Mouse (Mus musculus) lung, postnatal 0 days (tissue): ENCODE data around the gene Dynlt1b. TPM values are rescaled to one million over a fixed set of nuclear protein-coding genes. Genes with fewer than 3 reads are reported as not detected.
"Not testable (repeated sequence)": the region's sequence is repeated elsewhere in the genome, so short reads cannot be mapped to it uniquely, and the experiment has no call there.

Source experiments
- ATAC-seq: fragments of 200-750 bp; cut with Nextera tagmentation; 2 replicates; pipeline ENCODE4 v1.8.0; 2017; ENCODE audit warnings: moderate library complexity
- DNase-seq: peaks from one replicate; pipeline ENCODE4 v3.0.0-alpha.2; 2016; ENCODE audit warnings: low spot score
- H3K27ac ChIP-seq: fragments of 300-500 bp; sonication (generic); 2 replicates; pipeline ENCODE4 v1.5.1; 2014; ENCODE audit warnings: antibody characterized with exemption, mild to moderate bottlenecking, low read length, mixed read lengths
- H3K27me3 ChIP-seq: fragments of 300-500 bp; sonication (generic); replicated peaks from 2 replicates; pipeline ENCODE4 v1.6.1; 2014; ENCODE audit warnings: low read length, mixed read lengths; ENCODE audit not compliant: insufficient read depth
- H3K36me3 ChIP-seq: fragments of 300-500 bp; sonication (generic); 2 replicates; pipeline ENCODE4 v1.6.1; 2014; ENCODE audit warnings: low read length, mixed read lengths; ENCODE audit not compliant: insufficient read depth
- H3K4me1 ChIP-seq: fragments of 300-500 bp; sonication (generic); 2 replicates; pipeline ENCODE4 v1.6.1; 2014; ENCODE audit warnings: antibody characterized with exemption, low read depth, low read length, mixed read lengths; ENCODE audit not compliant: insufficient read depth
- H3K4me2 ChIP-seq: fragments of 300-500 bp; sonication (generic); replicated peaks from 2 replicates; pipeline ENCODE4 v1.6.1; 2014; ENCODE audit warnings: low read depth, mild to moderate bottlenecking, low read length, moderate library complexity, mixed read lengths
- H3K4me3 ChIP-seq: fragments of 300-500 bp; sonication (generic); 2 replicates; pipeline ENCODE4 v1.5.1; 2014; ENCODE audit warnings: low read depth, low read length
- H3K9ac ChIP-seq: fragments of 300-500 bp; sonication (generic); replicated peaks from 2 replicates; pipeline ENCODE4 v1.6.1; 2014; ENCODE audit warnings: low read depth, mild to moderate bottlenecking
- H3K9me3 ChIP-seq: fragments of 300-500 bp; sonication (generic); 2 replicates; pipeline ENCODE4 v1.6.1; 2016; ENCODE audit warnings: low read length, mixed read lengths
- CTCF ChIP-seq: IDR thresholded peaks from 2 replicates; pipeline ENCODE4 v1.5.1; 2016; ENCODE audit warnings: antibody characterized with exemption, mild to moderate bottlenecking
- EP300 ChIP-seq: IDR thresholded peaks from 2 replicates; pipeline ENCODE4 v1.6.1; 2016; ENCODE audit warnings: antibody characterized with exemption, mild to moderate bottlenecking, control low read depth
- WGBS: fragments of 180-500 bp; shearing (Covaris S2); extraction: QIAGEN DNeasy Blood & Tissue Kit; methylation state at CpG from one replicate; pipeline ENCODE4 v1.1.7; 2014; 5-methylcytosine and 5-hydroxymethylcytosine counted together
- polyA plus RNA-seq: library from polyadenylated mRNA; unstranded; fragments of >200 nt; fragmentation: Nextera tagmentation; extraction: Ambion mirVana; gene quantifications from 2 replicates; pipeline ENCODE4 v1.2.1, GENCODE M21; 2015

Gene Dynlt1b
- polyA plus RNA-seq, 1 experiment from 2014 or later, result 571 TPM

DNA sequence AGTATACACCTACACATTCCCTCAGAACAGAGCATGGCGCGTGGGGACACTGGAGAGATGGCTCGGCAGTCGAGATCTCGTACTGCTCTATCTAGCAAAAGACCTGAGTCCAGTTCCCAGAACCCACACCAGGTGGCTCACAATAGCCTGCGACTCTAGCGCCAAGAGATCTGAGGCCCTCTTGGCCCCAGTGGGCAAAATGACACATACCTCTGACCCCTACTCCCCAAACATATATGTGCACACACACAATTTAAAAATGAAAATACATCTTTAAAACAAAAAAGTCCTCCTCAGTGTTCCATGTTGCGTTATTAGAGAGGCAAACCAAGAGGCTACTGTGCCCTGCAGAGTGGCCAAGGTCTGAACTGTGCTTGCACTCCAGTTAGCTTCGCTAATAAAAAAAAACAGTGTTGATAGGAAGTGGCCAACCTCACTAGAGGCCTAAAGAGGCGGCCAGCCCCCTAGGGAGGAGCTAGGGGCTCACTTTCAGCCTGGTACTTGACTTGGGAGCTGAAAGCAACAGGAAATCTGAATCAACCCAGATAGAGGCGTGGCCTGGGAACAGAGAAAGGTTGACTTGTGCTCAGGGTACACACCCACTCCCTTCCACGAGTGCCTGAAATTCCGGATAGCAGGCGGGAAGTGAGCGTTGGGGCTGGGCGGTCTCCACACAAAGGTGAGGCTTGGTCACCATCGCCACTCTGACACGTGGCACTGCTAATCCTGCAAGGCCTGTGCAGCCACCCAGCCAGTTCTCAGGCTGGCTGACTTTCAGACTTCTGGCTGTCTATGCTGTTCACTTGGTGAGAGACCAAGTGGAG lies 37.9 kb downstream of the Dynlt1b start:
- H3K9ac ChIP-seq, H3K27ac ChIP-seq: not testable (repeated sequence)
- 31% methylated on average over 16 of the region's 18 CpGs for WGBS

DNA sequence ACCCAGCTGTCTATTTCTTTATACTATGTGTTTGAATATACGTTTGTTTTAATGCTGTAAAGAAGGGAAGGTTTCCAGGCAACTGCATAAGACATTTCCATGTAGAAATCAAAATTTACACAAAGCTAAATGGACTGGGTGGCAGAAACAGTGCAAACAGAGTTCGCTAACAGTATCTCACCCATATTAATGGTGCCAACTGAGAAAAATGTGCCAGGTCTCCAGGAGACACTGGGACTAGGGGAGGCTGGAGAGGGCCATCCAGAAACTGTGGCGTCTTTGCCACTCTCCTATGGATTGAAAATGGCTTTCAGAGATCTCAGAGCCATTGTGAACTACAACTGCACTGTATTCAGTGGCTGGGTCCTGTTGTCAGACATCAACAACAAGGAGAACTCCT lies 40.1 kb downstream of the Dynlt1b start:
- not testable (repeated sequence) for H3K36me3 ChIP-seq, H3K9ac ChIP-seq, H3K27me3 ChIP-seq, H3K4me1 ChIP-seq, DNase-seq, H3K27ac ChIP-seq, H3K4me2 ChIP-seq, ATAC-seq, H3K4me3 ChIP-seq, H3K9me3 ChIP-seq
- WGBS, result 78% methylated on average over 2 of the region's 3 CpGs

More for the DNA sequence above, 37.9 kb downstream of the Dynlt1b start:
- not testable (repeated sequence) for H3K36me3 ChIP-seq, H3K4me2 ChIP-seq, H3K27me3 ChIP-seq, H3K9me3 ChIP-seq, H3K4me3 ChIP-seq, H3K4me1 ChIP-seq
- TF ChIP-seq CTCF (peak; percentile 47), EP300 (peak; percentile 37; the same call in 1 of the 2 replicates)
- peak; percentile 95 for ATAC-seq
- peak; percentile 91 for DNase-seq

DNA sequence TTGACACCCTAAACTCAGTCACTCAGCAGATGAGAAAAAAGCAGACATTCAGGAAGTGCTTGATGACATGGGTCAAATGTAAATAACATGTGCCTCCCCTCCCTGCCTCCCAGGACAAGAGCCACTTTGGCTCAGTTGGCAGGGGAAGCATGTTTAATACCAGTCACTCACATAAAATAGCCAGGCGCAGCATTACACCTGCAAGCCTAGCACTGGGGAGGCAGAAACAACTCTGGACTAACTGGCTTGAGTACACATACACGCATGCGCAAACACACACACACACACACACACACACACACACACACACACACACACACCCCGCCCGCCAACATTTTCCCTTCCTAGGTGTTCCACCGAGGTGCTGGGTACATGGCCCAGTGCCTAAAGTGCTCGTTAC lies 40.8 kb downstream of the Dynlt1b start:
- H3K4me3 ChIP-seq, H3K27ac ChIP-seq, H3K9ac ChIP-seq, H3K4me2 ChIP-seq, H3K27me3 ChIP-seq, H3K9me3 ChIP-seq, H3K4me1 ChIP-seq, H3K36me3 ChIP-seq: not testable (repeated sequence)
- WGBS, result 54% methylated on average over 5 of the region's 7 CpGs
- DNase-seq, result peak; percentile 60
- peak; percentile 4; the same call in 1 of the 2 replicates for ATAC-seq

DNA sequence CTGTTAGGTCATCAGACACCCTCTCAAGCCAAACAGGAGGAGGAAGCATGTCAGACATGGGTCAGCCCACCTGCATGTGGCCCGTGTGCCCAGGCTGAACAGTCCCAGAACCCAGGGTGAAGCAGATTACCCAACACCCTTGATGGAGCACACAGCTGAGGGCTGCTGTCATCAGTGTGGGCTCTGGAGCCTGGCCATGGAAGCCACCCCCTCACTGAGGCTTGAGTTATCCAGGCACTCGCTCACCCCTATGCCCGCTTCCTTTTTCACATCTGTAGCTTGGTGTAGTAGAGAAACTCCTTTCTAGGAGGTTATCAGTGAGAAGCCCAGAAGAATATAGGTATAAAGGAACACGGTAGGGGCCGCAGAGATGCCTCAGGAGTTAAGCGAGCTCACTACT lies 45.4 kb downstream of the Dynlt1b start:
- H3K9ac ChIP-seq, H3K36me3 ChIP-seq, ATAC-seq, DNase-seq, H3K4me2 ChIP-seq, H3K4me1 ChIP-seq, H3K4me3 ChIP-seq, H3K27ac ChIP-seq, H3K9me3 ChIP-seq, H3K27me3 ChIP-seq: not testable (repeated sequence)
- WGBS, result 91% methylated on average over 6 of the region's 6 CpGs

DNA sequence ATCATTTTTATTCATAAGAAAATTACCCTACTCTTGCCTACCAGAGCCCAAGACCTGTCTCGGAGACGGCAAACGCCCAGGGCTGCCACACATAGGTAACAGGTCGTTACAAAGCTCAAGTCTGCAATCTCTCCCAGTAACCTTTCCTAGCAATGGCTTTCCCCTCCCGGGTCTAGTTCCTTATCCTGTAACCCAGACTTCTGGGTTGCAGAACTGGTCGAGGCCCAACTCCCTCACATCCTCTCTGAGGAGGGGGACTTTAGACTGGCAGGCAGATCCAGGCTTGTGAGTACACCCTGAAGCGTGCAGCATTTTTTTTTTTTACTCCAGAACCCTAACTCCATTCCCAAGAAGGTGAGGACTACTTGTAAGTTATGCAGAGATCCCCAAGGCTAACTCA lies 46.0 kb downstream of the Dynlt1b start:
- peak; percentile 6 for DNase-seq
- not testable (repeated sequence) for H3K27me3 ChIP-seq, ATAC-seq, H3K27ac ChIP-seq, H3K9ac ChIP-seq, H3K9me3 ChIP-seq, H3K4me1 ChIP-seq, H3K36me3 ChIP-seq
- peak overlapping the region; percentile 80 for H3K4me3 ChIP-seq
- WGBS, result 51% methylated on average over 7 of the region's 7 CpGs
- H3K4me2 ChIP-seq, result peak overlapping the region; percentile 65

DNA sequence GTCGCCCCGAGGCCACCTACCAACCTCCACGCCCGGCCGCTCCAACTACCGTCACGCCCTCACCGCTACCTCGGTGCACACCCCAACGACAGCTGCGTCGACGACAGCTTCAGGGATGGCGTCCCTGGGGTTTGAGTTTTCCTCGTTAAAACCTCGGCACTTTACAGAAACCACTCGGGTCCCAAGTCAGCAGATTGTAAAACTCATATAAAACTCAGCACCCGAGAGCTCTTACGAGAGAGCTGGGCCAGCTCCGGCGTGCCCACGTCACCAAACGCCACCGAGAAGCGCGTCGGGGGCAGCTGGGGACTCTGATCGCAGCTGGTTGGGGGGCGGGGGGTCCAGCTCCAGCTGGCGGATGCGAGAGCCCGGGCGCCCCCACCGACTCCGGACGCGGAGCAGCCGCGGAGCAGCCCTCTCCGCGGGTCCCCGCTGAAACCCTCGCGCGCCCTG lies 46.6 kb downstream of the Dynlt1b start:
- DNase-seq, result peak; percentile 61
- not testable (repeated sequence) for H3K27me3 ChIP-seq, H3K4me1 ChIP-seq, H3K9me3 ChIP-seq, H3K36me3 ChIP-seq
- Histone ChIP-seq H3K27ac (peak overlapping the region; percentile 57; the same call in 1 of the 2 replicates), H3K4me3 (peak overlapping the region; percentile 80), H3K9ac (peak overlapping the region; percentile 78), H3K4me2 (peak overlapping the region; percentile 65)
- peak; percentile 81 for ATAC-seq
- under 1% methylated on average over 45 of the region's 45 CpGs for WGBS

DNA sequence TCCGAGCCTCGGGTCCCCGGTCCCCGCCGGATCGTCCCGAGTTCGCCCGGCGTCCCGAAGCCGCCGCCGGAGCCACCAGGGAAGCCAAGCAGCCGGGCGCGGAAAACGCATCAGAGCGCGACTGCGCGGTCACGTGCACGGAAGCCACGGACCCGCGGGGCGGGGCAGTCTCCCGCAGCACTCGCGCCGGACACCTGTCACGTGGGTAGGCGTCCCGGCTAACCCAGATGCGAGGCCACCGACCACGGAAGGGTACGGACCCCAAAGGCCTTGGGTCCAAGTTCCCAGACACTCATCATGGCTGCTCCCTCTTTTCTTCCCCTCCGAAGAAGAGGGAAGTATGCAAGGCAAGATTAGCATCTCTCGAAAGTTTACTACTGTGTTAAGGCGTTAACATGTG lies 47.1 kb downstream of the Dynlt1b start:
- H3K36me3 ChIP-seq, H3K27me3 ChIP-seq, H3K4me1 ChIP-seq, H3K9me3 ChIP-seq: not testable (repeated sequence)
- DNase-seq (peak; percentile 47), ATAC-seq (peak; percentile 92)
- WGBS, result 2% methylated on average over 24 of the region's 42 CpGs
- H3K9ac ChIP-seq, result peak overlapping the region; percentile 78
- peak overlapping the region; percentile 65 for H3K4me2 ChIP-seq
- H3K27ac ChIP-seq, result peak overlapping the region; percentile 57; the same call in 1 of the 2 replicates
- H3K4me3 ChIP-seq, result peak overlapping the region; percentile 80

DNA sequence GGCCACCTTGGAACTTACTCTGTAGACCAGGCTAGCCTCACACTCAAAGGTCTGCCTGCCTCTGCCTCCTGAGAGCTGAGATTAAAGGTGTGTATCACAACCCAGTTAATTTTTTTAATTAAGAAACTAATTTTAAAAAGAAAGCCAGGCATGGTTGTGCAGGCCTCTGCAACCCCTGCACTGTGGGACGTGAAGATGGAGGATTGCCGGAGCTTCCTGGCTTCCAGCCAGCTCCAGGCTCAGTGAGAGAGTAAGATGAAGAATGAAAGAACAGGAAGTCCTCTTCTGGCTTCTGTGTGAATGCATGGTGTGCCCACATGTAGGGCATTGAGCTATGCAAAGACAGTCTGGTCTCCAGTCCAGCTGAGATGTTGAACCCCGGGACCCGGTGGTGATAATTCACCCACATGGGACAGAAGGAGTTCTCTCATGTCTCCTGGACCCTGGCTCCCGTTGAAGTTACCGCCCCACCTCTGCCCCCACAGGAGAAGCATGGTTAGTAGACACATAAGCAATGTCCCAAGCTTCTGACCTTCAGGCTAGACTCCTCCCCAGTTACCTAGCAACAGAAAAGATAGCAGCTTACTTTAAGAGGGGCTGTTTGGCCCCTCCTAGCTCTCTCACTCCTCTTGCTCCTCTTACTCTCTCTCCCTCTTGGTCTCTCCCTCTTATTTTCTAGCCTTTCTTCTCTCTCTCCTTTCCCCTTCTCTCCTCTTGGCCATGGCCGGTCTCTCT lies 51.1 kb downstream of the Dynlt1b start:
- 5% methylated on average over 2 of the region's 7 CpGs for WGBS
- H3K36me3 ChIP-seq, H3K4me3 ChIP-seq, H3K9ac ChIP-seq, ATAC-seq, H3K4me2 ChIP-seq, H3K27me3 ChIP-seq, H3K9me3 ChIP-seq, H3K4me1 ChIP-seq, DNase-seq, H3K27ac ChIP-seq: not testable (repeated sequence)

DNA sequence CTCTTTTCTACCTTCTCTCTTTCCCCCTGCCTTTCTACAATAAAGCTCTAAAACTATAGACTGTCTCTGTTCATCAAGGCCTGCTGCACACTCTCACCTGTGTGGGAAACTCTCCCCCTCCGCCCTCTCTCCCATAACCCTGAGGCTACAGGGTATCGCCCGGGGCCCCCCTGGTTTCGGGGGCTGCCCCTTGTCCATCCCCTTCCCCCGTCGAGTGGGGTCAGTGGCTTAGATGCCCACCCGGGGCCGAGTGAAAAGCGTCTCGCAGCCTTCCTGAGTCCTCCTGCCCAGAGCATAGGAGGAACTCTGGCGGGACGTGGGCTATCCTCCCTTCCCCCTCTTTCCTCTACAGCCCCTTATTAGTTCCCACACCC lies 51.7 kb downstream of the Dynlt1b start:
- not testable (repeated sequence) for H3K27me3 ChIP-seq, H3K9ac ChIP-seq, H3K9me3 ChIP-seq, DNase-seq, ATAC-seq, H3K4me3 ChIP-seq, H3K4me1 ChIP-seq, H3K27ac ChIP-seq, H3K36me3 ChIP-seq, H3K4me2 ChIP-seq
- WGBS, result 83% methylated on average over 12 of the region's 12 CpGs
